Mouse (Mus musculus) C2C12 (cell line): ENCODE data around the gene Pxmp4.

ENCODE experiments used
- CEBPB ChIP-seq: IDR thresholded peaks from one replicate; pipeline ENCODE4 v1.6.1; 2011; ENCODE audit warnings: low read depth, mild to moderate bottlenecking, control low read depth, moderate library complexity
- CTCF ChIP-seq: IDR thresholded peaks from one replicate; pipeline ENCODE4 v1.5.1; 2011; ENCODE audit not compliant: control insufficient read depth, insufficient read depth, insufficient read length
- FOSL1 ChIP-seq: IDR thresholded peaks from one replicate; pipeline ENCODE4 v1.8.0; 2011; ENCODE audit warnings: mild to moderate bottlenecking, low read length; ENCODE audit not compliant: poor library complexity, insufficient read depth, severe bottlenecking
- MAX ChIP-seq: IDR thresholded peaks from one replicate; pipeline ENCODE4 v1.6.1; 2011; ENCODE audit warnings: mild to moderate bottlenecking, control low read depth
- MYOD1 ChIP-seq: IDR thresholded peaks from one replicate; pipeline ENCODE4 v1.6.1; 2011; ENCODE audit warnings: low read depth; ENCODE audit not compliant: control insufficient read depth, insufficient read length
- MYOG ChIP-seq: IDR thresholded peaks from one replicate; pipeline ENCODE4 v1.6.1; 2011; ENCODE audit not compliant: control insufficient read depth, insufficient read length; ENCODE audit errors: extremely low read depth
- USF1 ChIP-seq: IDR thresholded peaks from one replicate; pipeline ENCODE4 v1.6.1; 2011; ENCODE audit warnings: low read depth, mild to moderate bottlenecking, control low read depth, moderate library complexity

DNA sequence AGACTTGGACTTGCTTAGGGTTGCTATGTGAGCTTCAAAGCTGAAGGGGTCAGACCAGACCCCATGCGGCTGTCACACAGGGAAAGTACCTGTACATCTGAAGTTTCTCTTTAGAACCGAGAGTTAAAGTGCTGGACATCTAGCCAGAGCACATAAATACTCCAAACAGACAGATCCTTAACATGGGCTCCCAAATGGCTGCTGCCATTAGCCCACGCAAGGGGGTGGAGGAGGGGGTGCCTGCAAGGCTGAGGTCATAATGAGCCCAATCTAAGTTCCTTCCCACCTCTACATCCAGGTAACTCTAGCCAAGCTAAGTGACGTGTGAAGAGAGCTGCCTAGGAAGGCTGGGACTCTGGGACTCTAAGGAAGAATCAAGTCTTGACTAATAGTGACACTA lies 52.0 kb downstream of the Pxmp4 start, which contains the start of gene Actl10:
- no peak for TF ChIP-seq MYOG
- TF ChIP-seq USF1, result no peak
- TF ChIP-seq CTCF, result no peak
- no peak for TF ChIP-seq CEBPB
- no peak for TF ChIP-seq MAX
- TF ChIP-seq MYOD1, result no peak
- TF ChIP-seq FOSL1, result no peak
